Mouse (Mus musculus) G1E-ER4 (cell line): ENCODE data around the gene Amt. TPM values are rescaled to one million over a fixed set of nuclear protein-coding genes. Genes with fewer than 3 reads are reported as not detected.

ENCODE experiments used
- GATA1 ChIP-seq: IDR thresholded peaks from one replicate; pipeline ENCODE4 v1.8.0; 2012; ENCODE audit warnings: low read length, inconsistent platforms
- polyA plus RNA-seq: library from polyadenylated mRNA; stranded (reverse); fragments of >175 nt; gene quantifications from 2 replicates; pipeline ENCODE4 v1.2.3, GENCODE M21; 2012

The Amt gene
- polyA plus RNA-seq, 1 experiment: not detected

DNA sequence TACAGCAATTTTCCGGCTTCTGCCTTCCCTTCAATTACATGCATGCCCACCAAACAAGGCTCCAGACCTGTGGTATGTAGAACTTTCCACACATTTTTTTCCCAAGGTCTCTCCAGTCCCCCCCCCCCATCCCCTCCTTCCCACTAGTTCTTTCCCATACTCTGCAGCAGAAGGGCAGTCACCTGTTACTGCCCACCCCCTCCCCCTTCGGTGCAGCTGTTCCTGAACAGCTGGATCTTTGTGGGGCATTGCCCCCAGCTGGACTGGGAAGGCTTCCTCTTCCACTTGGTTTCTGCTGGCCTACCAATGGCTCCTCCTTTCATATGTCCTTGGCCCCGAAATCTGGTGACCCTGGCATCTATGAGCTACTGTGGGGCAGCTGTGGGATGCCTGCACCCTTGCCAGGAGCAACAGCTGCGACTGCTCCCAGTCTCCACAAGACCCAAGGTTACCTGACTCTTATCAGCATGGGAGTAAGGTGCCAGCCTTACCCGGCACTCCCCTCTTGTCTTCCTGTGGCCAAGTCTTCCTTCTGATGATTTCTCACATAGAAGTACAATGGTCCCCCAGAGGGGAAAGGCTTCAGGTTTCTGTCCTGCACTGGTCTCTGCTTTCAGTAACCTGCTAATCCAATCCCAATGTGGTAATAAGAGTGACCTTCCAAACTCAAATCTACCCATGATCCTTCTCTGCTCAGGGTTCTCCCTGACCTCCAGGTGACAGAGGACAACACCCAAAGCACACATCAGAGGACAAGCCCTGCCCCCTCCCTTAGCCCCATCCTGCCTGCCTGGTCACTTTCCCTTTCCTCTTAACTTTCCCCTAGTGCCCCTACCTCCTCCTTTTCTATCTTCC is 21.9 kb upstream of the Amt start:
- no peak for TF ChIP-seq GATA1

DNA sequence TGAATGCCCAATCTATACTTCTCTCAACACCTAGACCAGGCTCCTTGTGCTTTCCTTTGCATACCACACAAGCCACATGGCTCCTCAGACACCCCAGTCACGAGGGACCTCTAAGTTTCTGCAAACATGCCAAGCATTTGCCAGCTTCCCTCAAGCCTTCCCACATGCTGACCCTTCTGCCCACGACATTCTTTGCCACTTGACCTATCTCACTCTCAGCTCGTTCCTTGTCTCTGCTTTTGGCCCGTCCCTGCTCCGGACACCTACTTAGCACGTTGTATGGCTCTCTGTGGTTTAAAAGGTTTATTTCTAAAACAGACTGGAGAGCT is 21.4 kb upstream of the Amt start:
- TF ChIP-seq GATA1: no peak

DNA sequence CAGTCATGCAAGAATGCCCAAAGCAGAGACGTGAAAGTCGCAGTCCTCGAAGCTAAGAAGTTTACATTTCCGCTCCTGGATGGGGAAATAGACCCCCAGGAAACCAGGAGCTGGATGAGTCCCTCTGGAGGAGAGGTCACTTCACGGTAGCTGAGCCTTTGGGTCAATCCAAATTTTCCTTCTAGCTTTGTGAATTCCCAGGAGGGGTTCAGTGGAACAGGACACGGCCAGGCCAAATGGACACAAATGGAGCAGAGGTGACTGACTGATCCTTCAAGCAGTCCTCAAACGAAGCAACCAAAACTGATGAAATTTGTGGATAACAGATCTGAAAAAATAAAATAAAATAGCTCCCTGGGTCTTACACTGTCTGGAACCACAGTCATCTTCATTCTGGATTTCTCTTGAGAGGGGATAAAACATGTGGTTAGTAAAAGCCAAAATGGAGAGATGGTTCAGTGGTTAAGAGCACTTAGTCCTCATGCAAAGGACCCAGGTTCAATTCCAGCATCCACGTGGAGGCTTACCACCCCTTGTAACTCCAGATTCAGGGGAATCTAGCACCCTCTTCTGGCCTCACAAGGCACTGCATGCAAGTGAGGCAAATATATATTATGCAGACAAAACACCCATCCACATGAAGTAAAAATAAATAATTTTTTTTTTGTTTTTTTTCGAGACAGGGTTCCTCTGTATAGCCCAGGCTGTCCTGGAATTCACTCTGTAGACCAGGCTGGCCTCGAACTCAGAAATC is 17.8 kb upstream of the Amt start:
- TF ChIP-seq GATA1: no peak

DNA sequence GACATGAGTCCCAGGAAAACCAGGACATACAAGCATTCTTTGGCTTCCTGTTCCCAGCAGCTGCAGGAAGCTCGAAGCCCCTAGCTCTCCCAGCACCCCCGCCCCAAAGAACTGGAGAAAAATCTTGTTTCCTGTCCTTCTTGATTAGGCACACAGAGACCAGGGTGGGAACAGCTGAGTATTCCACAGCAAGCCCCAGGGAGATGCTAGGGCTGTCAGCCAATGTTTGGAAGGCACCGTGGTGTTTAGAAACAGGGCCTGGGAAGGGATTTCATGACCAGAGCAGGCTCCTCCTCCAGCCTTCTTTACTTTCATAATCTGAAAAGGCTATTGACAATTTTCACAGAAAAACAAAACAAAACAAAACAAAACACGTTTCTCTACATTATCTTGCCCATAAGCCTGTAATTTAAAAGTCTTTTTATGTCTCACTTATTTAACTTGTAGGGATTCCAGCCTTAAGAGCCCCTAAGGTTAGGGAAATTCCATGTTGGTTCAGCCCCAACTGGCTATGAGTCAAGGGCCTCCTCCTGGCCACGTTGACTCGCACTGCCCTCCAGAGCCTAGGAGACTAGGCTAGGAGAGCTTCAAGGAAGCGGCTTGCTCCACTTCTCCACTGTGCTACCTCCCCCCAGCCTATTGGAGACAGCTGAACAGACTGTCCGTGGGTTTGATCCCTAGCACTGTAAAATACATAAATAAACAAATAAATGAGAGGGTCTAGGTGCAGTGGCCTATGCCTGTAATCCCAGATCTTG is 16.4 kb upstream of the Amt start:
- no peak for TF ChIP-seq GATA1

DNA sequence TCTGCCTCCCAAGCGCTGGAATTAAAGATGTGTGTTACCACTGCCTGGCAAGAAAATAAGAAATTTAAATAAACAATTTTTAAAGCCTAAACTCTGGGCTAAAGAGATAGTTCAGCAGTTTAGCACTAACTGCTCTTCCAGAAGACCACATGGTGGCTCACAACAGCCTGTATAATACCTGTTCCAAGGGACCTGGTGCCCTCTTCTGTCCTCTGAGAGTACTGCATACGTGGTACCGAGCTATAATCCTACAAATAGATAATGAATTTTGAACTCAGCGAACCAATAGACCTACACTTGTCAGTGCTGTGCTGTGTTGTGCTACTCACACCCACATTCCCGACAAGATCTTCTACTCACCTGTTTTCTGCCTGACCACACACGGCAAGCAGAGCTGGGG is 12.2 kb upstream of the Amt start:
- no peak for TF ChIP-seq GATA1

DNA sequence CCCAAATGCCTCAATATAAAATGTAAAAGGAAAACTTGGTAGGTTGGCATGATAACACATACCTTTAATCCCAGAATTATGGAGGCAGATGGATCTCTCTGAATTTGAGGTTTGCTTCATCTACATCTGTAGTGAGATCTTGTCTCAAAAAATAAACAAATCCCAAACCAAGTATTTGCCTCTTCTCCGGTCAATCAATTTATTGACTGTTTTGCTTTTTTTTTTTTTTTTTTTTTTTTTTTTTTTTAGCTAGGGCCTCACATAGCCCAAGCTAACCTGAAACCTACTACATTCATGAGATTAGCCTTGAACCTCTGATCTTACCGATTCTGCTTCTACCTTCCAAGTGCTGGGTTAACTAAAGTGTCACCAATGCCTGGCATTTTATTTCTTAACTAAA is 7.3 kb upstream of the Amt start:
- TF ChIP-seq GATA1: no peak

DNA sequence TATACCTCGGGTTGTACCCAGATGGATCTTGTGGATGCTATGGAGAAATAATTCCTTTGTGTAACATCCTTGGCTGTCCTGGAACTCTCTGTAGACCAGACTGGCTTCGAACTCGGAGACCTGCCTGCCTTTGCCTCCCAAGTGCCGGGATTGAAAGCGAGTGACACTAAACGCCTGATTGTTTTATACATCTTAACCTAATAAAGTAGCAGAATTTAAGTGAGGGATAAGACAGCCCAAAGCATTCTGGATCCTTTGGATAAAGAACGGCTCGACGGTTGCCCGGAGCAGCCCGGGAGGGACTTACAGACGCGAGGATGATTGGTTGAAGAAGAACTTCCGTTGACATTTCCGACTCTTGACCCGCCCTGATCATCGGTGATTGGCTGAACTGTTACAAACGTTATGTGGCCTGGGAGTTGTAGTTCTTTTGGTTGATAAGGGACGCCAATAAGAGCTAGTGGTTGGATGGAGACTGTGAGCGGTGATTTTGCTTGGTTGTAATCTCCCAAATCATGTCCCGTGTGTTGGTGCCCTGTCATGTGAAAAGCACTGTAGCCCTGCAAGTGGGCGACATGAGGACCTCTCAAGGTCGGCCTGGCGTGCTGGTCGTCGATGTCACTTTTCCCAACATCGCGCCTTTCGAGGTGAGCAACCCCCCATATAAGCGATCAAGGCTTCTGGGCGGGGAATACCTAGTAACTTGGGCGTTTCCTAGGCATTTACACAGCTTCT is 6.5 kb upstream of the Amt start, which contains the start of gene Nicn1:
Nicn1 (plus strand) TSS at position 414 of the 735 bp plus-strand sequence.
- TF ChIP-seq GATA1: no peak

DNA sequence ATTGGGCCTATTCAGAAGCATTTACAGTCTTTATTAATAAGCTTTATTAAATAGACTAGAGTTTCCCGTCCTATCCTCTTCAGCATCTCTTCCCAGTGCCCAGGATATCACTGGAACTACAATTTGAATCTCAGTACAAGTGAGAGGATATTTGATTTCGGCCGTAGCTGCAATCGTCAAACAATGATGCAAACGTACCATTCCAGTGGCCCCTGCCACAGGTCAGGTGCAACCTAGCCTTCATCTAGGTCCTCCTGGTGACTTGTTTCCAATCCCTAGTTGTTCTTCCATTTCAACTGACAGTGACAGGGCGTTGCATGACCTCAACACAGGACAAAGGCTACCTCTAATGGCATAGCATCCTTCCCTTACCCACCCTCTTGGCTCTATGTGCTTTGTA is 5.9 kb upstream of the Amt start:
- TF ChIP-seq GATA1: no peak

DNA sequence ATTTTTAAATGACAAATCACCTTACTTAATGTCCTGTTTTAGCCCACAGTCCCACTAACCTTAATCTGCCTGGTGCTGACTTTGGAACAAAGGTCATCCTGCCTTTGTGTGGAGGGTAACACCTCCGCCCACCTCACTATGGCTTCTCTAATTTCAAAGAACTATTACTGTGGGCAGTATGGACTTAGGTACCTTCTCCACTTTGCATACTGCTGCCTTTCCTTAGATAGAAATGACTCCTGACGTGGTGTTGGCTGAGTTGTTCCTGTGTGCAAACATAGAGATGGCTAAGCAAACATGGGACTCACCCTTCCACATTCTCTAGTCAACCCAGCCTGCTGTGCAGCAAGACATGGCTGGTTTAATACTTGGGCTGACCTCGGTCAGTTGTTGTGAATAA is 5.2 kb downstream of the Amt start:
- no peak for TF ChIP-seq GATA1

DNA sequence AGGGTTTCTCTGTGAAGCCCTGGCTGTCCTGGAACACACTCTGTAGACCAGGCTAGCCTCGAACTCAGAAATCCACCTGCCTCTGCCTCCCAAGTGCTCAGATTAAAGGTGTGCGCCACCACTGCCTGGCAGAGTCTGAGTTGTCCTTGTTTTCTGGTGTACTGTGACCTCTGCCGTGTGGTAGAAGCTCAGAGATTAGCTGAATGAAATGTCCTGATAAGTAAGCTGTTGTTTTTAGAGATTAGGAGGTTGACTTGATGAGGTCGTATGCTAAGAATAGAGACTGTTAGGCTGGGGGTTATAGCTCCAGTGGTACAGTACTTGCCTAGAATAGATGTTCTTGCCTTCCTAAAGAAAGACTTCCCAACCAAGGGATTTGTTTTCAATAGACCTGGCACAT is 8.1 kb downstream of the Amt start:
- no peak for TF ChIP-seq GATA1

DNA sequence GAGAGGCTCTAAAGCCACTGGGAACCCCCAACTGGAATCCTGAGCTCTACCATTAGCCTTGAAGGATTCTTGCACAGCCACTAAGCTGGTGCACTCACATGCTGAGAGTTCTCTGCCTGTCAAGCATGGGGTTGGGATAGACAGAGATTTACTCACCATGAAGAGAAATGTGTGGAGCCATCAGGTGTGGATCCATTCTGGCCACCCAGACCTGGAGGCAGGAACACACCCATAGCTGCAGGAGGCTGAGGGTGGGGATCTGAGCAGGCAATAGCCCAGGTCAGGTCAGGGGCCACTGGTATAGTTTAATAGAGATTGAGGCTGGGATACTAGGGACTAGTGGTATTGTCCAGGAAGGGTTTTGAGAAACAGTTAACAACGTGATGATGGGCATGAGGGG is 8.5 kb downstream of the Amt start:
- no peak for TF ChIP-seq GATA1

DNA sequence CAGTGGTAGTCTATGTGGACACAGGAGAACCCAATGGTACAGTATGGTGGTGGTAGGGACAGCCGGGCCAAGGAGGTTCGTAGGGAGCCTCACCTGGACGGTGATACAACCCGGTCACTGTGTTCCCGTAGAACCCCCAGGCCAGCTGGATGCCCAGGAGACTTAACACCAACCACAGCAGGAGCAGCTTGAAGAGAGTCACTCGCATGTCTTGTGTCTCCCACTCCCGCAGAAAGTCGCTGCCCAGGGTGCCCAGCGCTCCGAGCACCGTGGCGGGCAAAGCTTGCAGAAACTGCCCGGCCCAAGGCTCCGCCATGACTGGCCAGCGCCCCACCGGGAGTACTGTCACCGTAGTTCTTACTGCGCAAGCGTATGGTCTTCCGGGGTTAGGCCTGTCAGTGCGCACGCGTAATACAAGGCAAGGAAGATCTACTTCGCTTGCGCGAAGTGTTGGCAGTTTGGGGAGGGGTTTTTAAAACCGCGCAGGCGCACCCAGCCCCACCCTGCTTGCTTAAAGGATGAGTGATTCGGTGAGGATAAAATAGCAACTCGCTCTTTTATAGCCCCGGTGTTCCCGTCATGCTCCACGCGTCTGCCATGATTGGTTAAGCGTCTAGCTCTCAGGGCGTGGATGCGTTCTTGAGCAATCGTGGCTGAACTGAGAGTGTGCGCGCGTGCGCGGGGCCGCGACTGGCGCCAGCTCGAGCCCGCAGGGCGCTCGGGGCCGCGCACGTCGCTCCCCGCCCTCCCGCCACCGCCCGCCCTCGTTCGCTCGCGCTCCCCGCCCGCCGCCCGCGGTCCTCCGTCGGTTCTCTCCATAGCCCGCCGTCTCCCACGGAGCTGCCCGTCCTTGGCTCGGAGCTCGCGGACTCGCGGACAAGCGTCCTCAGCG is 9.2 kb downstream of the Amt start, which contains the start of the genes Rhoa and Tcta:
Rhoa (plus strand) TSS at position 501 of the 892 bp plus-strand sequence.
Tcta (minus strand) TSS at position 532 of the 892 bp plus-strand sequence.
- TF ChIP-seq GATA1: no peak

DNA sequence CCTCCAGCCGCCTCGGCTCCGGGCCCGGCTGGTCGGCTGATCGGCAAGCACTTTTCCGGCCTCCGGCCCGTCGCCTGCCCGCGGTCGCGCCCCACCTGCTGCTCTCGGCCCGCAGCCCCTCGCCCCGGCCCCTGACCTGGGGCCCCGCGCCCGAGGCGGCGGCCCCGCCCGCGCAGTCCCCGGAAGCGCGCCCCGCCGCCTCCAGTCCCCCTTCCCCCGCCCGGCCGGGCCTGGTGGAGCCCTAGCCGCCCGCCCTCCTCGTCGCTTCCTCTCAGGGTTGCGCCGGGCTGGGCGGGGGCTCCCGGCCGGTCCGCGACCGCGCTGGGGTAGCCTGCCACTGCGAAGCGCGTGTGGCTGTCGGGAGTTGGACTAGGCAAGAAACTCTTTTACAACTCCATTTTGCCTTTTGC is 9.9 kb downstream of the Amt start:
- TF ChIP-seq GATA1: no peak
